Mouse (Mus musculus): ENCODE data around the gene Btg1. TPM values are rescaled to one million over a fixed set of nuclear protein-coding genes. Genes with fewer than 3 reads are reported as not detected.

Gene Btg1
- polyA plus RNA-seq, 1 experiment from 2014 or later, result 54.7 TPM

- no peak overlapping the region for H3K4me3 ChIP-seq (replicated peaks; ENCODE audit: low read length)
- H3K4me2 ChIP-seq (replicated peaks), result peak overlapping the region; percentile 96
- no peak overlapping the region for H3K27ac ChIP-seq
- H3K27me3 ChIP-seq (ENCODE audit: control insufficient read depth, insufficient read depth, low read length), result no peaks in the 10 kb centered on the region
- peaks cover 52% of the 10 kb centered on the region for H3K4me1 ChIP-seq (replicated peaks; ENCODE audit: control insufficient read depth, insufficient read depth, low read length)
- DNase-seq (ENCODE audit: low spot score) (no peak), ATAC-seq (ENCODE audit: low FRiP score) (0 out of 2 replicates have a peak, but pooled peaks have one; percentile 25)
- WGBS, result 81% methylated on average over 4 of the region's 4 CpGs
- H3K9ac ChIP-seq, result no peak overlapping the region
- peaks cover 33% of the 10 kb centered on the region; the same call in 1 of the 2 replicates for H3K36me3 ChIP-seq (replicated peaks; ENCODE audit: control insufficient read depth, insufficient read depth)
- H3K9me3 ChIP-seq (ENCODE audit: control insufficient read depth, low read length), result no peaks in the 10 kb centered on the region
Observed at GRCm38 (mm10) chr10:96625682-96626081, 8.9 kb downstream of the Btg1 start.

DNA sequence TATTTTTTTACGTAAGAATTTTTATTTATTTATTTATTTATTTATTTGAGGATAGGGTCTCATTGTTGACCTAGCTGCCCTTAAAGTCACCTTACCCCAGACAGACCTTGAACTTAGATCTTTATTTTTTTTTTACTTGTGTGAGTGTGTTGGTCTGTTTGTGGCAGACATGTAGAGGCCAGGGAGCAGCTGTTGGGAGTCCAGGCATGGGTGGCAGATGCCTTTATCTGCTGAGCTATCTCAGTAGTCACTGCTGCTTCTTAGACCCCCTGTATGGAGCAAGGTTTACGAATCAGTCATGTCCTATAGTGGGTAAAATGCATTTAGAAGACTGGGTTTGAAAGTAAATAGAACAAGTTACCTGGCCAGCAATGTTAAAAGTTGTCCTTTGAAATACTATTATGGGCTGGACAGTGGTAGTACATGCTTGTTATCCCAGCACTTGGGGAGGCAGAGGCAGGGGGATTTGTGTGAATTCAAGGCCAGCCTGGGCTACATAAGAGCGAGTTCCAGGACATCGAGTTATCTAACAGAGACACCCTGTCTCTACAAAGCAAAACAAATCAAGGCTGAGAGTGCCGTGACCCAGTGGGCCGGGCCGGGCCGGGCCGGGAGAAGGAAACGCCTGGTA lies 9.4 kb downstream of the Btg1 start:
- H3K9ac ChIP-seq, result no peak overlapping the region
- H3K27ac ChIP-seq, result no peak overlapping the region
- H3K9me3 ChIP-seq (ENCODE audit: control insufficient read depth, low read length), result no peaks in the 10 kb centered on the region
- peaks cover 33% of the 10 kb centered on the region; the same call in 1 of the 2 replicates for H3K36me3 ChIP-seq (replicated peaks; ENCODE audit: control insufficient read depth, insufficient read depth)
- ATAC-seq (ENCODE audit: low FRiP score), result no peak
- WGBS, result 93% methylated on average over 10 of the region's 10 CpGs
- H3K4me3 ChIP-seq (replicated peaks; ENCODE audit: low read length), result no peak overlapping the region
- H3K4me1 ChIP-seq (replicated peaks; ENCODE audit: control insufficient read depth, insufficient read depth, low read length), result peaks cover 51% of the 10 kb centered on the region
- no peaks in the 10 kb centered on the region for H3K27me3 ChIP-seq (ENCODE audit: control insufficient read depth, insufficient read depth, low read length)
- H3K4me2 ChIP-seq (replicated peaks), result peak overlapping the region; percentile 96
- no peak for DNase-seq (ENCODE audit: low spot score)

DNA sequence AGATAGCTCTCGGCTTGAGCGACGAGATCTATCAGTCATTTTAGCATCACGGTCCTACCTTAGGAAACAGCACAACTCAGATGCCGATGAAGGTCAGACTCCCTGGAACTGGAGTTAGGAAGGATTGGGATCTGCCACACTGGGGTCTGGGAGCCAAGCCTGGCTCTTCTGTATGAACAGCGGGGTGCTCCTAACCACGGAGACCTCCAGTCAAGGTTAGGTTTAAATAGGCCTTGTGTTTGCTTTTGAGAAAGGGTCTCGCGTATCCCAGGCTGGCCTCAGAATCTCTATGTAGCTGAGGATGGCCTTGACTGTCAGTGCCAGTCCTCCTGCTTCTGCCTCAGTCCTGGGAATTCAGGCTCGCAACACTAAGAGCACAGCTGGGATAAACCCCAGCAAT lies 10.5 kb downstream of the Btg1 start:
- H3K9ac ChIP-seq, result no peak overlapping the region
- DNase-seq (ENCODE audit: low spot score) (no peak), ATAC-seq (ENCODE audit: low FRiP score) (no peak)
- peaks cover 43% of the 10 kb centered on the region for H3K4me1 ChIP-seq (replicated peaks; ENCODE audit: control insufficient read depth, insufficient read depth, low read length)
- no peak overlapping the region for H3K27ac ChIP-seq
- H3K27me3 ChIP-seq (ENCODE audit: control insufficient read depth, insufficient read depth, low read length), result no peaks in the 10 kb centered on the region
- 96% methylated on average over 10 of the region's 10 CpGs for WGBS
- no peak overlapping the region for H3K4me2 ChIP-seq (replicated peaks)
- H3K4me3 ChIP-seq (replicated peaks; ENCODE audit: low read length), result no peak overlapping the region
- peaks cover 26% of the 10 kb centered on the region; the same call in 1 of the 2 replicates for H3K36me3 ChIP-seq (replicated peaks; ENCODE audit: control insufficient read depth, insufficient read depth)
- no peaks in the 10 kb centered on the region for H3K9me3 ChIP-seq (ENCODE audit: control insufficient read depth, low read length)

- no peak overlapping the region for H3K9ac ChIP-seq
- peaks cover 34% of the 10 kb centered on the region for H3K4me1 ChIP-seq (replicated peaks; ENCODE audit: control insufficient read depth, insufficient read depth, low read length)
- no peak for ATAC-seq (ENCODE audit: low FRiP score)
Observed at GRCm38 (mm10) chr10:96628100-96628912, 11.5 kb downstream of the Btg1 start.

DNA sequence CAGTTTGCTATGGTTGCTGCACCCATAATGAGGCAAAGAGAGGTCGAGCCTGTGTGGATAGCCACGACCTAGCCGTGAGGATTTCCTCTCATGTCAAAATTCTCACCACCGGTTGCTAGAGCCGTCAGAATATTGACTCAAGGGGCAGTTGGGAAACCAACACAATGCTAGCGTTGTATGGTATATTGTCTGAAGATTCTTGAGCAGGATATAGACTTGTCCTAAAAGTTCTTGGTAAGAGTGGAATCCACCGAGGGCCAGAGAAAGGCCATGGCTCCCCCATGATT lies 12.1 kb downstream of the Btg1 start:
- Histone ChIP-seq H3K27me3 (ENCODE audit: control insufficient read depth, insufficient read depth, low read length) (no peaks in the 10 kb centered on the region), H3K9me3 (ENCODE audit: control insufficient read depth, low read length) (no peaks in the 10 kb centered on the region), H3K36me3 (replicated peaks; ENCODE audit: control insufficient read depth, insufficient read depth) (peaks cover 18% of the 10 kb centered on the region; the same call in 1 of the 2 replicates), H3K4me2 (replicated peaks) (no peak overlapping the region), H3K4me1 (replicated peaks; ENCODE audit: control insufficient read depth, insufficient read depth, low read length) (peaks cover 29% of the 10 kb centered on the region), H3K27ac (no peak overlapping the region), H3K9ac (no peak overlapping the region), H3K4me3 (replicated peaks; ENCODE audit: low read length) (no peak overlapping the region)
- no peak for DNase-seq (ENCODE audit: low spot score)
- ATAC-seq (ENCODE audit: low FRiP score), result no peak
- WGBS, result 88% methylated on average over 7 of the region's 7 CpGs

More at GRCm38 (mm10) chr10:96628100-96628912, 11.5 kb downstream of the Btg1 start:
- Histone ChIP-seq H3K4me3 (replicated peaks; ENCODE audit: low read length) (no peak overlapping the region), H3K36me3 (replicated peaks; ENCODE audit: control insufficient read depth, insufficient read depth) (peaks cover 20% of the 10 kb centered on the region; the same call in 1 of the 2 replicates), H3K27ac (no peak overlapping the region), H3K9me3 (ENCODE audit: control insufficient read depth, low read length) (no peaks in the 10 kb centered on the region), H3K27me3 (ENCODE audit: control insufficient read depth, insufficient read depth, low read length) (no peaks in the 10 kb centered on the region), H3K4me2 (replicated peaks) (no peak overlapping the region)
- DNase-seq (ENCODE audit: low spot score), result no peak
- WGBS, result 85% methylated on average over 16 of the region's 16 CpGs

GRCm38 (mm10) chr10:96630110-96630509 lies 13.3 kb downstream of the Btg1 start:
- Histone ChIP-seq H3K4me1 (replicated peaks; ENCODE audit: control insufficient read depth, insufficient read depth, low read length) (peaks cover 20% of the 10 kb centered on the region), H3K27me3 (ENCODE audit: control insufficient read depth, insufficient read depth, low read length) (no peaks in the 10 kb centered on the region), H3K27ac (no peak overlapping the region), H3K36me3 (replicated peaks; ENCODE audit: control insufficient read depth, insufficient read depth) (peaks cover 17% of the 10 kb centered on the region; the same call in 1 of the 2 replicates), H3K9me3 (ENCODE audit: control insufficient read depth, low read length) (no peaks in the 10 kb centered on the region), H3K9ac (no peak overlapping the region), H3K4me2 (replicated peaks) (no peak overlapping the region), H3K4me3 (replicated peaks; ENCODE audit: low read length) (no peak overlapping the region)
- WGBS, result 90% methylated on average over 5 of the region's 5 CpGs
- DNase-seq (ENCODE audit: low spot score) (no peak), ATAC-seq (ENCODE audit: low FRiP score) (no peak)

DNA sequence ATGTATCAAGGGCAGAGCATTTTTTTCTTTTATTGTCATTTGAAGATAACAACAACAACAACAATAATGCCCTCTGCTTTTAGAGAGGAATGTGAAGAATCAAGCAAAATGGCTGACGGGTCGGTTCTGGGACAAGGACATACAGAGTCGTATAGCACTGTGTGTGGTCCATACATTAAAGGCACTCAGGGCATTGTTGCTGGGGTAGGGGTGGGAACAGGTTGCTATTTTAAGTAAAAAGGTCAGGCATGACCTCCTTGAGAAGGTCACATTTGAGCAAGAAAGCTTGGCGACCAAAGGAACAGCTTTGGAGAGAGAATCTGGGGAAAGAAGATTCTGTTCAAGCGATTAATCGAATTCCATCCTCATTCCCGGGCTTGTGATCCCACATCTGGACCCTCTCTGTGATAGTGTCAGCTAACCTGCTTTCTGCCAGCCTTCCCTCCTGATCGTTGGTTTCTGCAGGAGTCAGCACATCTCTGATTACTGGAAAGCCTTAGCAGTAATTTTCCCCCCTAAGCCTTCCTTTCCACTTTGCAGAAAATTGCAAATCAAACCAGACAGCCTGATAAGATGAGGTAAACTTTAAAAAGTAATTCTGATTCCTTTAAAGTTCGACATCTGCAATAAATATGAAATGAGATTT lies 14.4 kb downstream of the Btg1 start:
- DNase-seq (ENCODE audit: low spot score), result no peak
- no peak overlapping the region for H3K27ac ChIP-seq
- H3K9me3 ChIP-seq (ENCODE audit: control insufficient read depth, low read length), result no peaks in the 10 kb centered on the region
- peaks cover 18% of the 10 kb centered on the region; the same call in 1 of the 2 replicates for H3K4me1 ChIP-seq (replicated peaks; ENCODE audit: control insufficient read depth, insufficient read depth, low read length)
- H3K4me3 ChIP-seq (replicated peaks; ENCODE audit: low read length), result no peak overlapping the region
- WGBS, result 55% methylated on average over 9 of the region's 9 CpGs
- peaks cover 17% of the 10 kb centered on the region; the same call in 1 of the 2 replicates for H3K36me3 ChIP-seq (replicated peaks; ENCODE audit: control insufficient read depth, insufficient read depth)
- H3K9ac ChIP-seq, result no peak overlapping the region
- no peak for ATAC-seq (ENCODE audit: low FRiP score)
- no peak overlapping the region for H3K4me2 ChIP-seq (replicated peaks)
- no peaks in the 10 kb centered on the region for H3K27me3 ChIP-seq (ENCODE audit: control insufficient read depth, insufficient read depth, low read length)

GRCm38 (mm10) chr10:96632271-96633144 lies 15.7 kb downstream of the Btg1 start:
- H3K4me1 ChIP-seq (replicated peaks; ENCODE audit: control insufficient read depth, insufficient read depth, low read length), result peaks cover 12% of the 10 kb centered on the region; the same call in 1 of the 2 replicates
- H3K4me3 ChIP-seq (replicated peaks; ENCODE audit: low read length), result no peak overlapping the region
- DNase-seq (ENCODE audit: low spot score), result no peak
- H3K27ac ChIP-seq, result no peak overlapping the region
- H3K9me3 ChIP-seq (ENCODE audit: control insufficient read depth, low read length), result no peaks in the 10 kb centered on the region
- H3K4me2 ChIP-seq (replicated peaks), result no peak overlapping the region
- no peaks in the 10 kb centered on the region for H3K27me3 ChIP-seq (ENCODE audit: control insufficient read depth, insufficient read depth, low read length)
- no peak overlapping the region for H3K9ac ChIP-seq
- 82% methylated on average over 12 of the region's 12 CpGs for WGBS
- no peak for ATAC-seq (ENCODE audit: low FRiP score)
- peaks cover 17% of the 10 kb centered on the region; the same call in 1 of the 2 replicates for H3K36me3 ChIP-seq (replicated peaks; ENCODE audit: control insufficient read depth, insufficient read depth)

Measured in hindbrain, embryonic 14.5 days (tissue).